Mouse (Mus musculus): ENCODE results near the gene Tbc1d10a.

GRCm38 (mm10) chr11:4238167-4238566 lies 51.6 kb downstream of the Tbc1d10a start:
- TF ChIP-seq CTCF (IDR thresholded peaks at IDR 0.05; ENCODE audit: borderline replicate concordance, insufficient read depth, low read depth, low read length) (no peak), POLR2A (IDR thresholded peaks at IDR 0.05; ENCODE audit: borderline replicate concordance, insufficient read depth, low read length) (no peak)
